Mouse (Mus musculus) megakaryocyte, embryonic 14.5 days (primary cell): Measurements from ENCODE around the gene Slc7a5.

ENCODE experiments used
- FLI1 ChIP-seq: IDR thresholded peaks from 2 replicates; pipeline ENCODE4 v1.6.1; 2012; ENCODE audit warnings: low read length, inconsistent platforms, mixed read lengths
- GATA1 ChIP-seq: IDR thresholded peaks from 3 replicates; pipeline ENCODE4 v1.6.1; 2012; ENCODE audit warnings: mixed read lengths, low read length, inconsistent platforms, borderline replicate concordance

GRCm38 (mm10) chr8:121943057-121943540 lies 35.6 kb upstream of the Slc7a5 start:
- TF ChIP-seq GATA1 (no peak), FLI1 (no peak)
